Mouse (Mus musculus) heart, embryonic 12.5 days (tissue): ENCODE results near the gene Camkk1. TPM values are rescaled to one million over a fixed set of nuclear protein-coding genes. Genes with fewer than 3 reads are reported as not detected.
A peak's percentile ranks its signal among the peaks of the same experiment; 100 is the strongest.

ENCODE experiments used
- ATAC-seq: fragments of 200-750 bp; cut with Nextera tagmentation; 2 replicates; pipeline ENCODE4 v1.8.0; 2017; ENCODE audit warnings: moderate TSS enrichment, moderate library complexity; ENCODE audit not compliant: insufficient number of reproducible peaks, low FRiP score
- H3K27ac ChIP-seq: fragments of 300-500 bp; sonication (generic); 2 replicates; pipeline ENCODE4 v1.5.1; 2016; ENCODE audit warnings: mild to moderate bottlenecking, moderate library complexity; ENCODE audit not compliant: poor library complexity, severe bottlenecking
- H3K27me3 ChIP-seq: fragments of 300-500 bp; sonication (generic); replicated peaks from 2 replicates; pipeline ENCODE4 v1.6.1; 2016; ENCODE audit warnings: mild to moderate bottlenecking, moderate library complexity
- H3K36me3 ChIP-seq: fragments of 300-500 bp; sonication (generic); 2 replicates; pipeline ENCODE4 v1.6.1; 2016; ENCODE audit warnings: mild to moderate bottlenecking, moderate library complexity
- H3K4me1 ChIP-seq: fragments of 300-500 bp; sonication (generic); replicated peaks from 2 replicates; pipeline ENCODE4 v1.6.1; 2016; ENCODE audit warnings: mild to moderate bottlenecking
- H3K4me2 ChIP-seq: fragments of 300-500 bp; sonication (generic); 2 replicates; pipeline ENCODE4 v1.6.1; 2016; ENCODE audit warnings: mild to moderate bottlenecking, moderate library complexity
- H3K4me3 ChIP-seq: fragments of 300-500 bp; sonication (generic); 2 replicates; pipeline ENCODE4 v1.5.1; 2016; ENCODE audit warnings: mild to moderate bottlenecking
- H3K9ac ChIP-seq: fragments of 300-500 bp; sonication (generic); 2 replicates; pipeline ENCODE4 v1.6.1; 2016; ENCODE audit warnings: mild to moderate bottlenecking, moderate library complexity
- H3K9me3 ChIP-seq: fragments of 300-500 bp; sonication (generic); replicated peaks from 2 replicates; pipeline ENCODE4 v1.6.1; 2016; ENCODE audit warnings: mild to moderate bottlenecking, moderate library complexity
- WGBS: fragments of 180-500 bp; shearing (Covaris S2); methylation state at CpG from one replicate; pipeline ENCODE4 v1.1.7; 2016; 5-methylcytosine and 5-hydroxymethylcytosine counted together
- polyA plus RNA-seq: library from polyadenylated mRNA; unstranded; fragments of >200 nt; fragmentation: Nextera tagmentation; extraction: Ambion mirVana; gene quantifications from 2 replicates; pipeline ENCODE4 v1.2.1, GENCODE M21; 2016

Gene Camkk1
- 2.0 and 2.2 TPM in 2 replicates for polyA plus RNA-seq

GRCm38 (mm10) chr11:73018471-73019146, at the start of gene Camkk1:
Camkk1 (plus strand) TSS chr11:73019008.
- Histone ChIP-seq H3K4me3 (peak within 1 kb of the TSS; percentile 62), H3K36me3 (no peaks in the 10 kb centered on the region), H3K9me3 (no peaks in the 10 kb centered on the region), H3K4me1 (peaks cover 15% of the 10 kb centered on the region; the same call in 1 of the 2 replicates), H3K4me2 (peak within 1 kb of the TSS; percentile 99), H3K9ac (peak within 1 kb of the TSS; percentile 71), H3K27ac (no peak within 1 kb of the TSS), H3K27me3 (peaks cover 54% of the 10 kb centered on the region)
- ATAC-seq: peak; percentile 95
- WGBS: 1% methylated on average over 57 of the region's 57 CpGs

GRCm38 (mm10) chr11:72974995-72975503, 43.8 kb upstream of the Camkk1 start:
- Histone ChIP-seq H3K9ac (no peak overlapping the region), H3K27ac (no peak overlapping the region), H3K4me1 (no peaks in the 10 kb centered on the region), H3K4me3 (no peak overlapping the region), H3K36me3 (no peaks in the 10 kb centered on the region), H3K9me3 (no peaks in the 10 kb centered on the region), H3K4me2 (no peak overlapping the region), H3K27me3 (peaks cover 63% of the 10 kb centered on the region)
- ATAC-seq: no peak
- 76% methylated on average over 13 of the region's 13 CpGs for WGBS

- no peaks in the 10 kb centered on the region for H3K9me3 ChIP-seq
- H3K4me3 ChIP-seq: no peak overlapping the region
- H3K4me2 ChIP-seq: no peak overlapping the region
- peaks cover under 1% of the 10 kb centered on the region for H3K4me1 ChIP-seq
- WGBS: 83% methylated on average over 9 of the region's 9 CpGs
- no peaks in the 10 kb centered on the region for H3K36me3 ChIP-seq
- H3K9ac ChIP-seq: no peak overlapping the region
- peaks cover 26% of the 10 kb centered on the region for H3K27me3 ChIP-seq
- H3K27ac ChIP-seq: no peak overlapping the region
- no peak for ATAC-seq
Measured at GRCm38 (mm10) chr11:72982516-72982915, 36.3 kb upstream of the Camkk1 start.

- H3K27me3 ChIP-seq: peaks cover 19% of the 10 kb centered on the region
- ATAC-seq: no peak
- H3K4me1 ChIP-seq: peaks cover 8% of the 10 kb centered on the region
- H3K36me3 ChIP-seq: no peaks in the 10 kb centered on the region
- H3K9ac ChIP-seq: no peak overlapping the region
- 47% methylated on average over 5 of the region's 5 CpGs for WGBS
- no peak overlapping the region for H3K27ac ChIP-seq
- H3K4me3 ChIP-seq: no peak overlapping the region
- no peaks in the 10 kb centered on the region for H3K9me3 ChIP-seq
- H3K4me2 ChIP-seq: no peak overlapping the region
Measured at GRCm38 (mm10) chr11:72983283-72983682, 35.5 kb upstream of the Camkk1 start.

- 71% methylated on average over 5 of the region's 5 CpGs for WGBS
- H3K4me2 ChIP-seq: no peak overlapping the region
- H3K4me3 ChIP-seq: no peak overlapping the region
- no peak overlapping the region for H3K9ac ChIP-seq
- no peak for ATAC-seq
- H3K9me3 ChIP-seq: no peaks in the 10 kb centered on the region
- 0 out of 2 replicates have a peak, but pooled peaks cover 3% of the 10 kb centered on the region for H3K27me3 ChIP-seq
- H3K4me1 ChIP-seq: peaks cover 29% of the 10 kb centered on the region
- H3K27ac ChIP-seq: no peak overlapping the region
- no peaks in the 10 kb centered on the region for H3K36me3 ChIP-seq
Measured at GRCm38 (mm10) chr11:72986745-72987144, 32.1 kb upstream of the Camkk1 start.

GRCm38 (mm10) chr11:72987234-72987633, 31.6 kb upstream of the Camkk1 start:
- no peak for ATAC-seq
- no peaks in the 10 kb centered on the region for H3K36me3 ChIP-seq
- H3K4me3 ChIP-seq: no peak overlapping the region
- peaks cover 34% of the 10 kb centered on the region for H3K4me1 ChIP-seq
- H3K4me2 ChIP-seq: no peak overlapping the region
- H3K27ac ChIP-seq: no peak overlapping the region
- H3K9me3 ChIP-seq: no peaks in the 10 kb centered on the region
- H3K27me3 ChIP-seq: 0 out of 2 replicates have a peak, but pooled peaks cover 3% of the 10 kb centered on the region
- H3K9ac ChIP-seq: no peak overlapping the region
- WGBS: 61% methylated on average over 5 of the region's 5 CpGs

- 0 out of 2 replicates have a peak, but pooled peaks cover 2% of the 10 kb centered on the region for H3K27me3 ChIP-seq
- H3K9me3 ChIP-seq: no peaks in the 10 kb centered on the region
- no peak overlapping the region for H3K4me3 ChIP-seq
- H3K4me2 ChIP-seq: no peak overlapping the region
- no peak overlapping the region for H3K9ac ChIP-seq
- 32% methylated on average over 5 of the region's 5 CpGs for WGBS
- peaks cover 36% of the 10 kb centered on the region for H3K4me1 ChIP-seq
- H3K27ac ChIP-seq: no peak overlapping the region
- H3K36me3 ChIP-seq: no peaks in the 10 kb centered on the region
- no peak for ATAC-seq
Measured at GRCm38 (mm10) chr11:72987807-72988206, 31.0 kb upstream of the Camkk1 start.

- 78% methylated on average over 6 of the region's 6 CpGs for WGBS
- Histone ChIP-seq H3K27me3 (no peaks in the 10 kb centered on the region), H3K4me1 (peaks cover 36% of the 10 kb centered on the region), H3K36me3 (no peaks in the 10 kb centered on the region), H3K4me2 (no peak overlapping the region), H3K4me3 (no peak overlapping the region), H3K9ac (no peak overlapping the region), H3K9me3 (no peaks in the 10 kb centered on the region), H3K27ac (no peak overlapping the region)
- ATAC-seq: no peak
Measured at GRCm38 (mm10) chr11:72989044-72989443, 29.8 kb upstream of the Camkk1 start.

GRCm38 (mm10) chr11:72990688-72991087, 28.1 kb upstream of the Camkk1 start:
- Histone ChIP-seq H3K36me3 (no peaks in the 10 kb centered on the region), H3K4me3 (no peak overlapping the region), H3K27me3 (no peaks in the 10 kb centered on the region), H3K9ac (no peak overlapping the region), H3K4me1 (peaks cover 36% of the 10 kb centered on the region), H3K4me2 (no peak overlapping the region), H3K27ac (no peak overlapping the region), H3K9me3 (no peaks in the 10 kb centered on the region)
- 81% methylated on average over 9 of the region's 9 CpGs for WGBS
- no peak for ATAC-seq

- no peak for ATAC-seq
- no peak overlapping the region for H3K4me2 ChIP-seq
- no peak overlapping the region for H3K9ac ChIP-seq
- no peaks in the 10 kb centered on the region for H3K36me3 ChIP-seq
- H3K27ac ChIP-seq: no peak overlapping the region
- WGBS: 49% methylated on average over 9 of the region's 9 CpGs
- H3K4me1 ChIP-seq: peaks cover 39% of the 10 kb centered on the region
- no peak overlapping the region for H3K4me3 ChIP-seq
- H3K27me3 ChIP-seq: no peaks in the 10 kb centered on the region
- no peaks in the 10 kb centered on the region for H3K9me3 ChIP-seq
Measured at GRCm38 (mm10) chr11:72991961-72992360, 26.8 kb upstream of the Camkk1 start.

- no peaks in the 10 kb centered on the region for H3K36me3 ChIP-seq
- H3K27ac ChIP-seq: no peak overlapping the region
- H3K4me3 ChIP-seq: no peak overlapping the region
- H3K9ac ChIP-seq: no peak overlapping the region
- no peak overlapping the region for H3K4me2 ChIP-seq
- 82% methylated on average over 6 of the region's 6 CpGs for WGBS
- peaks cover 31% of the 10 kb centered on the region for H3K4me1 ChIP-seq
- no peak for ATAC-seq
- no peaks in the 10 kb centered on the region for H3K9me3 ChIP-seq
- no peaks in the 10 kb centered on the region for H3K27me3 ChIP-seq
Measured at GRCm38 (mm10) chr11:72996346-72996745, 22.5 kb upstream of the Camkk1 start.
